Mouse (Mus musculus) adrenal gland, adult 18-20 months (tissue): ENCODE measurements around the gene Ascl2. TPM values are rescaled to one million over a fixed set of nuclear protein-coding genes. Genes with fewer than 3 reads are reported as not detected.
A peak's percentile ranks its signal among the peaks of the same experiment; 100 is the strongest.

ENCODE experiments used
- DNase-seq, 2 experiments: peaks; one replicate each; pipeline ENCODE4 v3.0.0; 2021 to 2022; ENCODE audit warnings: low spot score in 2 of 2
- total RNA-seq, 2 experiments: library from RNA; stranded (reverse); gene quantifications; 1 replicate in 1 of 2; 2 replicates in 1 of 2; pipeline ENCODE4 v1.2.3; 2021

Ascl2 gene
- total RNA-seq, 2 experiments from 2014 or later, result 0.26 to 0.40 TPM

- DNase-seq, result peak; percentile 85 to 87
Observed at GRCm38 (mm10) chr7:142918641-142919628, 50.1 kb downstream of the Ascl2 start.

- no peak for DNase-seq
Observed at GRCm38 (mm10) chr7:142917659-142918058, 51.4 kb downstream of the Ascl2 start.

Other genes with a start within 250 kb of the Ascl2 start
- gene Ins2, start 225.9 kb downstream of the Ascl2 start, total RNA-seq, result not detected
- gene Th, start 38.1 kb downstream of the Ascl2 start, total RNA-seq, result 100 to 1,000 TPM; 547 to 572 TPM
- gene Tspan32, start 35.8 kb upstream of the Ascl2 start, total RNA-seq, result 1 to 10 TPM in 1 of 2 experiments, under 1 TPM in 1; 0.50 to 1.2 TPM
- gene Cd81, start 83.5 kb upstream of the Ascl2 start, total RNA-seq, result 100 to 1,000 TPM; 609 to 688 TPM
- gene Tssc4, start 100.0 kb upstream of the Ascl2 start, total RNA-seq, result 10 to 100 TPM; 24.0 to 26.3 TPM
- gene Trpm5, start 125.4 kb upstream of the Ascl2 start, total RNA-seq, result under 1 TPM; 0.30 to 0.38 TPM
- 1 to 10 TPM; 3.2 to 6.0 TPM for gene Kcnq1, start 137.1 kb upstream of the Ascl2 start, total RNA-seq